ENCODE assay signal across 24 mouse cellular contexts in the genomic region with DNA sequence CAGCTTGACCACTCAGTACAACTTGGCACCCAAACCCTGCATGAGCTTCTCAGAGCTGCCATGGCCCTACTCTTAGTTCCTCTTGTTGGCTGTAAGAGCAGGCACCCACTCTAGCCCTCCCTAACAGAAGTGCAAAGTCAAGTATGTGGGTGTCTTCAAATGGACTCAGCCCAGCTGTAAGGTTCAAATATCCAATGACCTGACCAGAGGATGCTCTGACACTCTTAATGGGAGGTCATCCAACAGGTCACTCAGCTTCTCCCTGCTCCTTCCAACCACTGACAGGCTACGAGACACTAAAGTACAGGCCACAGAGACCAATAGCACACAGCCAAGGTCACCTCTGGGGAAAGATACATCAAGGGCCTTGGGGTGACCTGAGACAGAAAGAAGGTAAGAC. TPM values are rescaled to one million over a fixed set of nuclear protein-coding genes. Genes with fewer than 3 reads are reported as not detected.
A peak's percentile ranks its signal among the peaks of the same experiment; 100 is the strongest.
DNase-seq lines count a peak whose midpoint lies in the region; ATAC-seq and TF ChIP-seq lines count a peak whose summit lies in the region.
"Had no signal": no experiment of that assay in that cellular context is flagged by ENCODE, and none has a peak within 500 bp of the region (broad histone marks: within the 10 kb centered on the region; RNA-seq: fewer than 3 reads in every experiment).

No protein-coding gene starts in this region.

- H3K4me1 ChIP-seq in kidney, adult 2 months (ENCODE audit: control insufficient read depth, insufficient read depth, low read length), result 0 out of 2 replicates have a peak, but pooled peaks cover 4% of the 10 kb centered on the region
- no peaks in the 10 kb centered on the region for H3K4me1 ChIP-seq in kidney, embryonic 15.5 days
- peaks cover 3% of the 10 kb centered on the region; the same call in 1 of the 2 replicates for H3K4me1 ChIP-seq in liver, adult 2 months (ENCODE audit: control insufficient read depth, insufficient read depth, low read length)
- H3K4me1 ChIP-seq: embryonic facial prominence, embryonic 10.5 days; embryonic facial prominence, embryonic 12.5 days; forebrain, embryonic 13.5 days had no signal

- 0 out of 2 replicates have a peak overlapping the region, but pooled peaks have one; percentile 0 for H3K27ac ChIP-seq in gastrocnemius, adult 2 months
- H3K27ac ChIP-seq in kidney, adult 2 months (ENCODE audit: insufficient read depth, low read depth, low read length), result no peak overlapping the region
- no peak overlapping the region for H3K27ac ChIP-seq in kidney, embryonic 15.5 days
- no peak overlapping the region for H3K27ac ChIP-seq in liver, adult 2 months (replicated peaks; ENCODE audit: insufficient read depth, low read depth, low read length)
- H3K27ac ChIP-seq: embryonic facial prominence, embryonic 10.5 days; embryonic facial prominence, embryonic 12.5 days; forebrain, embryonic 13.5 days had no signal

- no peaks in the 10 kb centered on the region for H3K36me3 ChIP-seq in kidney, adult 2 months (ENCODE audit: control insufficient read depth, insufficient read depth, low read length)
- H3K36me3 ChIP-seq in kidney, embryonic 15.5 days, result peaks cover 89% of the 10 kb centered on the region
- H3K36me3 ChIP-seq in liver, adult 2 months (ENCODE audit: control insufficient read depth, insufficient read depth, low read length), result peaks cover 21% of the 10 kb centered on the region

- H3K4me3 ChIP-seq in gastrocnemius, adult 2 months, result no peak overlapping the region
- no peak overlapping the region for H3K4me3 ChIP-seq in kidney, adult 2 months (ENCODE audit: insufficient read depth, low read depth, low read length)
- no peak overlapping the region for H3K4me3 ChIP-seq in kidney, embryonic 15.5 days (replicated peaks)
- H3K4me3 ChIP-seq in liver, adult 2 months (ENCODE audit: insufficient read depth, low read depth, low read length), result no peak overlapping the region
- H3K4me3 ChIP-seq: embryonic facial prominence, embryonic 10.5 days; embryonic facial prominence, embryonic 12.5 days; forebrain, embryonic 13.5 days had no signal

- ATAC-seq in kidney, embryonic 15.5 days (replicated peaks; ENCODE audit: low FRiP score), result no peak
- ATAC-seq: activated CD4-positive, CD25-positive, alpha-beta regulatory T cell, adult 4 months; CD4-positive, CD25-positive, alpha-beta regulatory T cell, adult 4 months; forebrain, embryonic 13.5 days; Patski had no signal

- DNase-seq in gastrocnemius, adult 2 months, result no peak
- no peak for DNase-seq in gastrocnemius, postnatal 14 days
- DNase-seq in kidney, adult 2 months, result peak; percentile 66
- peak; percentile 74 for DNase-seq in kidney, adult 9 months
- no peak for DNase-seq in kidney, postnatal 4 days
- DNase-seq in liver, adult 2 months (ENCODE audit: extremely low read depth, low read depth, low spot score), result peak; percentile 63
- no peak for DNase-seq in liver
- DNase-seq: adrenal gland, adult 8-10 months; adrenal gland, postnatal 14 days; adrenal gland, postnatal 36 days; B cell, adult 2 months; cerebellum, adult 11-12 months; cerebellum, adult 2 months; cerebellum, adult 9-10 months; cerebellum, postnatal 25 days had no signal

- no peak overlapping the region for H3K4me2 ChIP-seq in kidney, embryonic 15.5 days
- H3K4me2 ChIP-seq: embryonic facial prominence, embryonic 12.5 days; forebrain, embryonic 13.5 days had no signal

- no peak overlapping the region for H3K9ac ChIP-seq in kidney, embryonic 15.5 days
- H3K9ac ChIP-seq in liver, adult 2 months (ENCODE audit: low read depth, low read length), result no peak overlapping the region
- H3K9ac ChIP-seq: embryonic facial prominence, embryonic 12.5 days; forebrain, embryonic 13.5 days had no signal

- no peaks in the 10 kb centered on the region for H3K27me3 ChIP-seq in kidney, adult 2 months (replicated peaks; ENCODE audit: control insufficient read depth, insufficient read depth, low read length)
- no peaks in the 10 kb centered on the region for H3K27me3 ChIP-seq in kidney, embryonic 15.5 days
- H3K27me3 ChIP-seq in liver, adult 2 months (ENCODE audit: control insufficient read depth, insufficient read depth, low read length), result no peaks in the 10 kb centered on the region
- H3K27me3 ChIP-seq: CH12.LX; embryonic facial prominence, embryonic 12.5 days; forebrain, embryonic 13.5 days; Patski had no signal

- intact Hi-C loops in gastrocnemius, adult 2 months (cut with DNase I), result no loop called here
- intact Hi-C loops in gastrocnemius, postnatal 14 days (cut with DNase I; ENCODE audit: low total_unique reads), result no loop called here

- 47% methylated on average over 1 of the region's 1 CpGs for WGBS in kidney, adult 2 months
- WGBS in kidney, embryonic 15.5 days, result 71% methylated on average over 1 of the region's 1 CpGs
- WGBS in liver, adult 2 months, result 16% methylated on average over 1 of the region's 1 CpGs

- no peaks in the 10 kb centered on the region for H3K9me3 ChIP-seq in kidney, embryonic 15.5 days (replicated peaks)
- H3K9me3 ChIP-seq: embryonic facial prominence, embryonic 10.5 days; embryonic facial prominence, embryonic 12.5 days; forebrain, embryonic 13.5 days; G1E had no signal

- TF ChIP-seq CTCF in gastrocnemius, adult 2 months (IDR thresholded peaks at IDR 0.05), result no peak
- TF ChIP-seq CTCF in kidney, adult 2 months (conservative IDR thresholded peaks at IDR 0.05; ENCODE audit: insufficient read depth, insufficient read length, low read depth, low read length), result no peak
- no peak for TF ChIP-seq CTCF in liver, adult 2 months (IDR thresholded peaks at IDR 0.05; ENCODE audit: low read depth, low read length)

- no peak for TF ChIP-seq POLR2A in kidney, adult 2 months (IDR thresholded peaks at IDR 0.05; ENCODE audit: low read depth, low read length)
- TF ChIP-seq POLR2A in liver, adult 2 months (IDR thresholded peaks at IDR 0.05; ENCODE audit: extremely low read depth, insufficient read depth, low read length), result no peak

- H3K79me2 ChIP-seq in liver, adult 2 months (ENCODE audit: control insufficient read depth, insufficient read depth, low read length), result peaks cover under 1% of the 10 kb centered on the region; the same call in 1 of the 2 replicates

RNA-seq across cellular contexts. Expression of a gene that starts 20.2 kb away (rescaled TPM):
- 10 to 100 TPM; 59.4 to 68.6 TPM for total RNA-seq in gastrocnemius, adult 2 months (2021)
- total RNA-seq in gastrocnemius, postnatal 14 days (2021), result 10 to 100 TPM; 52.5 to 57.0 TPM
- 20.8 and 27.1 TPM in 2 replicates for polyA plus RNA-seq in kidney, adult 2 months (2012; rRNA removed)
- polyA plus RNA-seq in kidney, embryonic 15.5 days (2015; fragmentation: Nextera tagmentation; extraction: Ambion mirVana), result 54.5 and 60.4 TPM in 2 replicates
- total RNA-seq in liver, adult 2 months (2014; rRNA removed), result 9.4 and 13.0 TPM in 2 replicates
- polyA plus RNA-seq in liver, adult 2 months (2012; rRNA removed), result 19.4 and 21.6 TPM in 2 replicates

RNA-seq across cellular contexts. Expression of a gene that starts 20.5 kb away (rescaled TPM):
- under 1 TPM in 1 of 2 experiments, not detected in 1; 0.64 TPM for total RNA-seq in gastrocnemius, adult 2 months (2021)
- total RNA-seq in gastrocnemius, postnatal 14 days (2021), result 1 to 10 TPM in 1 of 2 experiments, under 1 TPM in 1; 0.62 to 1.0 TPM
- polyA plus RNA-seq in kidney, adult 2 months (2012; rRNA removed), result 0.64 and 0.77 TPM in 2 replicates
- 0.36 and 0.79 TPM in 2 replicates for polyA plus RNA-seq in kidney, embryonic 15.5 days (2015; fragmentation: Nextera tagmentation; extraction: Ambion mirVana)
- 0.09 and 0.34 TPM in 2 replicates for total RNA-seq in liver, adult 2 months (2014; rRNA removed)
- polyA plus RNA-seq in liver, adult 2 months (2012; rRNA removed), result 0.06 TPM in 1 of 2 replicates, not detected in the other
- polyA plus RNA-seq: G1E had no signal

RNA-seq across cellular contexts. Expression of a gene that starts 43.1 kb away (rescaled TPM):
- total RNA-seq in gastrocnemius, adult 2 months (2021), result 1 to 10 TPM; 6.3 to 7.7 TPM
- total RNA-seq in gastrocnemius, postnatal 14 days (2021), result 10 to 100 TPM; 11.8 to 13.0 TPM
- polyA plus RNA-seq in kidney, adult 2 months (2012; rRNA removed), result 12.7 and 15.7 TPM in 2 replicates
- polyA plus RNA-seq in kidney, embryonic 15.5 days (2015; fragmentation: Nextera tagmentation; extraction: Ambion mirVana), result 238 and 247 TPM in 2 replicates
- 20.7 TPM in 2 replicates for total RNA-seq in liver, adult 2 months (2014; rRNA removed)
- 5.6 and 6.3 TPM in 2 replicates for polyA plus RNA-seq in liver, adult 2 months (2012; rRNA removed)

RNA-seq across cellular contexts. Expression of a gene that starts 48.7 kb away (rescaled TPM):
- 1 to 10 TPM in 1 of 2 experiments, under 1 TPM in 1; 0.97 to 1.3 TPM for total RNA-seq in gastrocnemius, adult 2 months (2021)
- total RNA-seq in gastrocnemius, postnatal 14 days (2021), result 1 to 10 TPM; 6.4 to 6.8 TPM
- polyA plus RNA-seq in kidney, adult 2 months (2012; rRNA removed), result 2.3 and 2.6 TPM in 2 replicates
- polyA plus RNA-seq in kidney, embryonic 15.5 days (2015; fragmentation: Nextera tagmentation; extraction: Ambion mirVana), result 192 and 195 TPM in 2 replicates
- 0.92 and 2.3 TPM in 2 replicates for total RNA-seq in liver, adult 2 months (2014; rRNA removed)
- polyA plus RNA-seq in liver, adult 2 months (2012; rRNA removed), result 0.82 and 1.3 TPM in 2 replicates

RNA-seq across cellular contexts. Expression of a gene that starts 49.0 kb away (rescaled TPM):
- 10 to 100 TPM in 1 of 2 experiments, 1 to 10 TPM in 1; 9.0 to 11.7 TPM for total RNA-seq in gastrocnemius, adult 2 months (2021)
- 10 to 100 TPM; 10.5 to 10.9 TPM for total RNA-seq in gastrocnemius, postnatal 14 days (2021)
- polyA plus RNA-seq in kidney, adult 2 months (2012; rRNA removed), result 47.4 and 51.2 TPM in 2 replicates
- 37.4 and 37.5 TPM in 2 replicates for polyA plus RNA-seq in kidney, embryonic 15.5 days (2015; fragmentation: Nextera tagmentation; extraction: Ambion mirVana)
- 12.0 and 13.8 TPM in 2 replicates for total RNA-seq in liver, adult 2 months (2014; rRNA removed)
- polyA plus RNA-seq in liver, adult 2 months (2012; rRNA removed), result 39.8 and 41.0 TPM in 2 replicates

Comparison
In these comparisons a context has a peak if more than half of its experiments do, and no peak if none do; other contexts are left out.
1. DNase-seq: peak in kidney, adult 2 months (single experiment), kidney, adult 9 months (single experiment) and liver, adult 2 months (single experiment); none in gastrocnemius, adult 2 months (single experiment), gastrocnemius, postnatal 14 days (single experiment), kidney, postnatal 4 days (0 of 2) and liver (single experiment).